Mouse (Mus musculus) telencephalon, adult 2 months (tissue): ENCODE measurements around the gene 2210016L21Rik.

ENCODE experiments used
- DNase-seq: peaks from one replicate; pipeline ENCODE4 v3.0.0-alpha.2; 2011; ENCODE audit warnings: low read depth, low spot score

The 2210016L21Rik gene

GRCm38 (mm10) chr5:114942766-114943130, 790 bp downstream of the 2210016L21Rik start:
- DNase-seq, result no peak

- DNase-seq, result no peak
Observed at GRCm38 (mm10) chr5:114945072-114945471, 3.1 kb downstream of the 2210016L21Rik start.

GRCm38 (mm10) chr5:114948891-114949290, 6.9 kb downstream of the 2210016L21Rik start:
- DNase-seq, result no peak

GRCm38 (mm10) chr5:114949316-114949715, 7.4 kb downstream of the 2210016L21Rik start:
- DNase-seq, result no peak

GRCm38 (mm10) chr5:114949812-114950211, 7.9 kb downstream of the 2210016L21Rik start:
- DNase-seq, result no peak

- DNase-seq, result no peak
Observed at GRCm38 (mm10) chr5:114950669-114951068, 8.7 kb downstream of the 2210016L21Rik start.

- no peak for DNase-seq
Observed at GRCm38 (mm10) chr5:114951279-114951880, 9.4 kb downstream of the 2210016L21Rik start.

GRCm38 (mm10) chr5:114953326-114953725, 11.4 kb downstream of the 2210016L21Rik start:
- no peak for DNase-seq

GRCm38 (mm10) chr5:114958069-114958468, 16.1 kb downstream of the 2210016L21Rik start:
- no peak for DNase-seq

GRCm38 (mm10) chr5:114961590-114962360, 19.8 kb downstream of the 2210016L21Rik start:
- no peak for DNase-seq

GRCm38 (mm10) chr5:114964315-114964966, 22.5 kb downstream of the 2210016L21Rik start:
- DNase-seq, result no peak

- no peak for DNase-seq
Observed at GRCm38 (mm10) chr5:114964967-114965898, 23.3 kb downstream of the 2210016L21Rik start.

GRCm38 (mm10) chr5:114967523-114968268, 25.7 kb downstream of the 2210016L21Rik start:
- no peak for DNase-seq

GRCm38 (mm10) chr5:114968651-114969050, 26.7 kb downstream of the 2210016L21Rik start:
- DNase-seq, result no peak

GRCm38 (mm10) chr5:114969064-114969463, 27.1 kb downstream of the 2210016L21Rik start:
- no peak for DNase-seq

GRCm38 (mm10) chr5:114969609-114970215, 27.8 kb downstream of the 2210016L21Rik start:
- DNase-seq, result no peak

- no peak for DNase-seq
Observed at GRCm38 (mm10) chr5:114970824-114971227, 28.9 kb downstream of the 2210016L21Rik start, which contains the start of gene Hnf1a. Gene Hnf1a (minus strand): TSS chr5:114971094.

GRCm38 (mm10) chr5:114972201-114972600, 30.2 kb downstream of the 2210016L21Rik start:
- DNase-seq, result no peak

- DNase-seq, result no peak
Observed at GRCm38 (mm10) chr5:114973131-114973530, 31.2 kb downstream of the 2210016L21Rik start.

GRCm38 (mm10) chr5:114976935-114977334, 35.0 kb downstream of the 2210016L21Rik start:
- DNase-seq, result no peak
